Mouse (Mus musculus): ENCODE measurements around the gene Meis1.

DNA sequence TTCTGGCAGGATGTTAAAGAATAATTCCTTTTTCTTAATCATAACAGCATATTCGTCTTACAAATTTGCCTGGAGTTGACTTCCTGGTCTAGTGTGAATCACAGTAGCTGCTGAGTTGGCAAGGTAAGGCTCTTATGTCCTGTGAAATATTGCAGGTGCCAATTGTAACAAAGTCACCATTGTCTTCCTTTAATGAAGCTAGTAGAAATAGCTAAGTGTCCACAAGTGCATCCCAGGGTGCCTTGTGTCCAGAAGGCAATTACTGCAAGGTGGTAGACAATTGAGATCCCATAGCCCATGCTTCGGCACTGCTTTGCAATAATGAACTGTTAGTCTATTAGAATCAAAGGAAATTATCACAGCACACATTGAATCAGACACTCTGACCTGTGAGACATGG is 151.1 kb downstream of the Meis1 start:
- no peak for TF ChIP-seq CTCF (IDR thresholded peaks at IDR 0.05)
- TF ChIP-seq EP300 (IDR thresholded peaks at IDR 0.05), result no peak

Measured in lung, postnatal 0 days (tissue).